Mouse (Mus musculus) limb, embryonic 15.5 days (tissue): ENCODE data around the gene Tex29. TPM values are rescaled to one million over a fixed set of nuclear protein-coding genes. Genes with fewer than 3 reads are reported as not detected.
A peak's percentile ranks its signal among the peaks of the same experiment; 100 is the strongest.

Source experiments
- ATAC-seq: fragments of 200-750 bp; cut with Nextera tagmentation; 2 replicates; pipeline ENCODE4 v1.8.0; 2017; ENCODE audit warnings: low read depth, moderate TSS enrichment; ENCODE audit not compliant: insufficient number of reproducible peaks, low FRiP score, low TSS enrichment
- H3K27ac ChIP-seq: fragments of 300-500 bp; sonication (generic); 2 replicates; pipeline ENCODE4 v1.5.1; 2015; ENCODE audit warnings: moderate library complexity, mild to moderate bottlenecking, inconsistent platforms
- H3K27me3 ChIP-seq: fragments of 300-500 bp; sonication (generic); 2 replicates; pipeline ENCODE4 v1.6.1; 2015; ENCODE audit warnings: inconsistent platforms
- H3K36me3 ChIP-seq: fragments of 300-500 bp; sonication (generic); 2 replicates; pipeline ENCODE4 v1.6.1; 2015; ENCODE audit warnings: inconsistent platforms
- H3K4me1 ChIP-seq: fragments of 300-500 bp; sonication (generic); 2 replicates; pipeline ENCODE4 v1.6.1; 2015; ENCODE audit warnings: inconsistent platforms
- H3K4me2 ChIP-seq: fragments of 300-500 bp; sonication (generic); 2 replicates; pipeline ENCODE4 v1.6.1; 2015; ENCODE audit warnings: mild to moderate bottlenecking, inconsistent platforms
- H3K4me3 ChIP-seq: fragments of 300-500 bp; sonication (generic); 2 replicates; pipeline ENCODE4 v1.5.1; 2015; ENCODE audit warnings: mild to moderate bottlenecking, inconsistent platforms
- H3K9ac ChIP-seq: fragments of 300-500 bp; sonication (generic); 2 replicates; pipeline ENCODE4 v1.6.1; 2015; ENCODE audit warnings: inconsistent platforms
- H3K9me3 ChIP-seq: fragments of 300-500 bp; sonication (generic); 2 replicates; pipeline ENCODE4 v1.6.1; 2016; ENCODE audit warnings: inconsistent platforms
- WGBS: fragments of 180-500 bp; shearing (Covaris S2); methylation state at CpG from one replicate; pipeline ENCODE4 v1.1.7; 2015; 5-methylcytosine and 5-hydroxymethylcytosine counted together
- polyA plus RNA-seq: library from polyadenylated mRNA; unstranded; fragments of >200 nt; fragmentation: Nextera tagmentation; extraction: Ambion mirVana; gene quantifications from 2 replicates; pipeline ENCODE4 v1.2.1, GENCODE M21; 2015

The Tex29 gene
- not detected in 2 replicates for polyA plus RNA-seq

GRCm38 (mm10) chr8:11840174-11840573 lies at the start of gene Tex29:
Tex29 (plus strand) TSS chr8:11840474.
- Histone ChIP-seq H3K4me3 (no peak within 1 kb of the TSS), H3K4me2 (no peak within 1 kb of the TSS), H3K4me1 (peaks cover 7% of the 10 kb centered on the region), H3K27me3 (no peaks in the 10 kb centered on the region), H3K36me3 (peaks cover 12% of the 10 kb centered on the region), H3K9me3 (no peaks in the 10 kb centered on the region), H3K27ac (no peak within 1 kb of the TSS), H3K9ac (no peak within 1 kb of the TSS)
- no peak for ATAC-seq
- WGBS = 86% methylated on average over 5 of the region's 5 CpGs

- no peaks in the 10 kb centered on the region for H3K9me3 ChIP-seq
- no peak for ATAC-seq
- H3K4me2 ChIP-seq = no peak overlapping the region
- H3K4me1 ChIP-seq = peaks cover 4% of the 10 kb centered on the region; the same call in 1 of the 2 replicates
- no peak overlapping the region for H3K4me3 ChIP-seq
- H3K9ac ChIP-seq = no peak overlapping the region
- H3K36me3 ChIP-seq = peaks cover 24% of the 10 kb centered on the region
- no peaks in the 10 kb centered on the region for H3K27me3 ChIP-seq
- no peak overlapping the region for H3K27ac ChIP-seq
Measured at GRCm38 (mm10) chr8:11794956-11795355, 45.3 kb upstream of the Tex29 start.

GRCm38 (mm10) chr8:11797128-11797527 lies 43.1 kb upstream of the Tex29 start:
- Histone ChIP-seq H3K4me2 (no peak overlapping the region), H3K27me3 (no peaks in the 10 kb centered on the region), H3K4me1 (peaks cover 8% of the 10 kb centered on the region; the same call in 1 of the 2 replicates), H3K36me3 (peaks cover 16% of the 10 kb centered on the region), H3K9ac (no peak overlapping the region), H3K9me3 (no peaks in the 10 kb centered on the region), H3K4me3 (no peak overlapping the region), H3K27ac (no peak overlapping the region)
- 81% methylated on average over 8 of the region's 8 CpGs for WGBS
- ATAC-seq = no peak

- no peak overlapping the region for H3K9ac ChIP-seq
- H3K4me1 ChIP-seq = peaks cover 8% of the 10 kb centered on the region; the same call in 1 of the 2 replicates
- 87% methylated on average over 14 of the region's 14 CpGs for WGBS
- ATAC-seq = no peak
- H3K4me3 ChIP-seq = no peak overlapping the region
- H3K27me3 ChIP-seq = no peaks in the 10 kb centered on the region
- no peak overlapping the region for H3K27ac ChIP-seq
- no peaks in the 10 kb centered on the region for H3K9me3 ChIP-seq
- no peak overlapping the region for H3K4me2 ChIP-seq
- H3K36me3 ChIP-seq = peaks cover 15% of the 10 kb centered on the region
Measured at GRCm38 (mm10) chr8:11797729-11798479, 42.4 kb upstream of the Tex29 start.

- H3K9me3 ChIP-seq = no peaks in the 10 kb centered on the region
- no peak for ATAC-seq
- peaks cover 8% of the 10 kb centered on the region; the same call in 1 of the 2 replicates for H3K4me1 ChIP-seq
- WGBS = 85% methylated on average over 4 of the region's 4 CpGs
- H3K27me3 ChIP-seq = no peaks in the 10 kb centered on the region
- peaks cover 16% of the 10 kb centered on the region for H3K36me3 ChIP-seq
- H3K9ac ChIP-seq = no peak overlapping the region
- no peak overlapping the region for H3K27ac ChIP-seq
- H3K4me3 ChIP-seq = no peak overlapping the region
- no peak overlapping the region for H3K4me2 ChIP-seq
Measured at GRCm38 (mm10) chr8:11798480-11798867, 41.8 kb upstream of the Tex29 start.

GRCm38 (mm10) chr8:11799098-11799497 lies 41.2 kb upstream of the Tex29 start:
- no peak overlapping the region for H3K4me3 ChIP-seq
- no peaks in the 10 kb centered on the region for H3K27me3 ChIP-seq
- H3K4me1 ChIP-seq = peaks cover 8% of the 10 kb centered on the region; the same call in 1 of the 2 replicates
- H3K9me3 ChIP-seq = no peaks in the 10 kb centered on the region
- no peak for ATAC-seq
- H3K9ac ChIP-seq = no peak overlapping the region
- H3K4me2 ChIP-seq = no peak overlapping the region
- H3K27ac ChIP-seq = no peak overlapping the region
- 81% methylated on average over 3 of the region's 3 CpGs for WGBS
- H3K36me3 ChIP-seq = peaks cover 17% of the 10 kb centered on the region

GRCm38 (mm10) chr8:11800481-11800880 lies 39.8 kb upstream of the Tex29 start:
- Histone ChIP-seq H3K9me3 (no peaks in the 10 kb centered on the region), H3K4me1 (peaks cover 8% of the 10 kb centered on the region; the same call in 1 of the 2 replicates), H3K9ac (no peak overlapping the region), H3K4me2 (no peak overlapping the region), H3K36me3 (peaks cover 28% of the 10 kb centered on the region), H3K27me3 (no peaks in the 10 kb centered on the region), H3K27ac (no peak overlapping the region), H3K4me3 (no peak overlapping the region)
- 84% methylated on average over 7 of the region's 7 CpGs for WGBS
- ATAC-seq = no peak

- peaks cover 8% of the 10 kb centered on the region; the same call in 1 of the 2 replicates for H3K4me1 ChIP-seq
- H3K27me3 ChIP-seq = no peaks in the 10 kb centered on the region
- H3K9ac ChIP-seq = no peak overlapping the region
- H3K4me3 ChIP-seq = no peak overlapping the region
- WGBS = 47% methylated on average over 8 of the region's 8 CpGs
- H3K4me2 ChIP-seq = no peak overlapping the region
- H3K36me3 ChIP-seq = peaks cover 39% of the 10 kb centered on the region
- H3K9me3 ChIP-seq = no peaks in the 10 kb centered on the region
- ATAC-seq = no peak
- peak overlapping the region; percentile 72 for H3K27ac ChIP-seq
Measured at GRCm38 (mm10) chr8:11801571-11801970, 38.7 kb upstream of the Tex29 start.

GRCm38 (mm10) chr8:11804914-11805313 lies 35.4 kb upstream of the Tex29 start:
- ATAC-seq = no peak
- H3K4me3 ChIP-seq = no peak overlapping the region
- no peaks in the 10 kb centered on the region for H3K9me3 ChIP-seq
- H3K4me1 ChIP-seq = 0 out of 2 replicates have a peak, but pooled peaks cover 4% of the 10 kb centered on the region
- H3K27ac ChIP-seq = no peak overlapping the region
- no peak overlapping the region for H3K9ac ChIP-seq
- H3K36me3 ChIP-seq = peaks cover 72% of the 10 kb centered on the region
- H3K4me2 ChIP-seq = no peak overlapping the region
- 89% methylated on average over 4 of the region's 4 CpGs for WGBS
- no peaks in the 10 kb centered on the region for H3K27me3 ChIP-seq

GRCm38 (mm10) chr8:11806252-11806651 lies 34.0 kb upstream of the Tex29 start:
- Histone ChIP-seq H3K4me1 (0 out of 2 replicates have a peak, but pooled peaks cover 2% of the 10 kb centered on the region), H3K36me3 (peaks cover 85% of the 10 kb centered on the region), H3K4me3 (no peak overlapping the region), H3K27me3 (no peaks in the 10 kb centered on the region), H3K27ac (no peak overlapping the region), H3K4me2 (no peak overlapping the region), H3K9ac (no peak overlapping the region), H3K9me3 (no peaks in the 10 kb centered on the region)
- no peak for ATAC-seq
- WGBS = 80% methylated on average over 6 of the region's 6 CpGs

- H3K27me3 ChIP-seq = no peaks in the 10 kb centered on the region
- H3K36me3 ChIP-seq = peaks cover 93% of the 10 kb centered on the region
- H3K27ac ChIP-seq = no peak overlapping the region
- ATAC-seq = no peak
- no peaks in the 10 kb centered on the region for H3K9me3 ChIP-seq
- WGBS = 83% methylated on average over 3 of the region's 3 CpGs
- no peaks in the 10 kb centered on the region for H3K4me1 ChIP-seq
- no peak overlapping the region for H3K9ac ChIP-seq
- no peak overlapping the region for H3K4me2 ChIP-seq
- H3K4me3 ChIP-seq = no peak overlapping the region
Measured at GRCm38 (mm10) chr8:11807361-11807760, 32.9 kb upstream of the Tex29 start.

- Histone ChIP-seq H3K4me3 (no peak overlapping the region), H3K27me3 (no peaks in the 10 kb centered on the region), H3K36me3 (peaks cover 93% of the 10 kb centered on the region), H3K9ac (no peak overlapping the region), H3K9me3 (no peaks in the 10 kb centered on the region), H3K4me2 (no peak overlapping the region), H3K4me1 (no peaks in the 10 kb centered on the region), H3K27ac (no peak overlapping the region)
- no peak for ATAC-seq
- 96% methylated on average over 5 of the region's 5 CpGs for WGBS
Measured at GRCm38 (mm10) chr8:11808047-11808446, 32.2 kb upstream of the Tex29 start.
